Mouse (Mus musculus): ENCODE results near the gene Hoxa2. TPM values are rescaled to one million over a fixed set of nuclear protein-coding genes. Genes with fewer than 3 reads are reported as not detected.

Hoxa2 gene
- total RNA-seq, 1 experiment from 2014 or later = 1.2 TPM

GRCm38 (mm10) chr6:52185834-52186233 is 21.2 kb upstream of the Hoxa2 start:
- ATAC-seq (replicated peaks in 1 of 2; ENCODE audit: insufficient read depth in 1 of 2, low FRiP score in 2 of 2, low TSS enrichment in 1 of 2, low read depth in 1 of 2, poor library complexity in 2 of 2, severe bottlenecking in 2 of 2) = no peak

GRCm38 (mm10) chr6:52185222-52185621 is 20.6 kb upstream of the Hoxa2 start:
- ATAC-seq (replicated peaks in 1 of 2; ENCODE audit: insufficient read depth in 1 of 2, low FRiP score in 2 of 2, low TSS enrichment in 1 of 2, low read depth in 1 of 2, poor library complexity in 2 of 2, severe bottlenecking in 2 of 2) = no peak

- ATAC-seq (replicated peaks in 1 of 2; ENCODE audit: insufficient read depth in 1 of 2, low FRiP score in 2 of 2, low TSS enrichment in 1 of 2, low read depth in 1 of 2, poor library complexity in 2 of 2, severe bottlenecking in 2 of 2) = no peak
Observed at GRCm38 (mm10) chr6:52184668-52185067, 20.0 kb upstream of the Hoxa2 start.

- no peak for ATAC-seq (replicated peaks in 1 of 2; ENCODE audit: insufficient read depth in 1 of 2, low FRiP score in 2 of 2, low TSS enrichment in 1 of 2, low read depth in 1 of 2, poor library complexity in 2 of 2, severe bottlenecking in 2 of 2)
Observed at GRCm38 (mm10) chr6:52183311-52184080, 18.9 kb upstream of the Hoxa2 start.

- ATAC-seq (replicated peaks in 1 of 2; ENCODE audit: insufficient read depth in 1 of 2, low FRiP score in 2 of 2, low TSS enrichment in 1 of 2, low read depth in 1 of 2, poor library complexity in 2 of 2, severe bottlenecking in 2 of 2) = no peak
Observed at GRCm38 (mm10) chr6:52182793-52183192, 18.2 kb upstream of the Hoxa2 start.

- no peak for ATAC-seq (replicated peaks in 1 of 2; ENCODE audit: insufficient read depth in 1 of 2, low FRiP score in 2 of 2, low TSS enrichment in 1 of 2, low read depth in 1 of 2, poor library complexity in 2 of 2, severe bottlenecking in 2 of 2)
Observed at GRCm38 (mm10) chr6:52182030-52182429, 17.4 kb upstream of the Hoxa2 start.

- no peak for ATAC-seq (replicated peaks in 1 of 2; ENCODE audit: insufficient read depth in 1 of 2, low FRiP score in 2 of 2, low TSS enrichment in 1 of 2, low read depth in 1 of 2, poor library complexity in 2 of 2, severe bottlenecking in 2 of 2)
Observed at GRCm38 (mm10) chr6:52180726-52181125, 16.1 kb upstream of the Hoxa2 start.

GRCm38 (mm10) chr6:52180213-52180710 is 15.6 kb upstream of the Hoxa2 start:
- ATAC-seq (replicated peaks in 1 of 2; ENCODE audit: insufficient read depth in 1 of 2, low FRiP score in 2 of 2, low TSS enrichment in 1 of 2, low read depth in 1 of 2, poor library complexity in 2 of 2, severe bottlenecking in 2 of 2) = no peak

- ATAC-seq (replicated peaks in 1 of 2; ENCODE audit: insufficient read depth in 1 of 2, low FRiP score in 2 of 2, low TSS enrichment in 1 of 2, low read depth in 1 of 2, poor library complexity in 2 of 2, severe bottlenecking in 2 of 2) = no peak
Observed at GRCm38 (mm10) chr6:52179690-52180089, 15.1 kb upstream of the Hoxa2 start.

- no peak for ATAC-seq (replicated peaks in 1 of 2; ENCODE audit: insufficient read depth in 1 of 2, low FRiP score in 2 of 2, low TSS enrichment in 1 of 2, low read depth in 1 of 2, poor library complexity in 2 of 2, severe bottlenecking in 2 of 2)
Observed at GRCm38 (mm10) chr6:52178918-52179665, 14.5 kb upstream of the Hoxa2 start.

- no peak for ATAC-seq (replicated peaks in 1 of 2; ENCODE audit: insufficient read depth in 1 of 2, low FRiP score in 2 of 2, low TSS enrichment in 1 of 2, low read depth in 1 of 2, poor library complexity in 2 of 2, severe bottlenecking in 2 of 2)
Observed at GRCm38 (mm10) chr6:52177806-52178205, 13.2 kb upstream of the Hoxa2 start.

GRCm38 (mm10) chr6:52177061-52177735 is 12.6 kb upstream of the Hoxa2 start, which contains the start of gene 5730596B20Rik:
Gene 5730596B20Rik, plus strand, starts transcription at chr6:52177498.
- peak in 1 of 2 experiments; percentile 21; a peak in 1 of 4 replicates for ATAC-seq (replicated peaks in 1 of 2; ENCODE audit: insufficient read depth in 1 of 2, low FRiP score in 2 of 2, low TSS enrichment in 1 of 2, low read depth in 1 of 2, poor library complexity in 2 of 2, severe bottlenecking in 2 of 2)

- no peak for ATAC-seq (replicated peaks in 1 of 2; ENCODE audit: insufficient read depth in 1 of 2, low FRiP score in 2 of 2, low TSS enrichment in 1 of 2, low read depth in 1 of 2, poor library complexity in 2 of 2, severe bottlenecking in 2 of 2)
Observed at GRCm38 (mm10) chr6:52176391-52176790, 11.8 kb upstream of the Hoxa2 start.

- ATAC-seq (replicated peaks in 1 of 2; ENCODE audit: insufficient read depth in 1 of 2, low FRiP score in 2 of 2, low TSS enrichment in 1 of 2, low read depth in 1 of 2, poor library complexity in 2 of 2, severe bottlenecking in 2 of 2) = no peak
Observed at GRCm38 (mm10) chr6:52175864-52176263, 11.2 kb upstream of the Hoxa2 start.

- ATAC-seq (replicated peaks in 1 of 2; ENCODE audit: insufficient read depth in 1 of 2, low FRiP score in 2 of 2, low TSS enrichment in 1 of 2, low read depth in 1 of 2, poor library complexity in 2 of 2, severe bottlenecking in 2 of 2) = no peak
Observed at GRCm38 (mm10) chr6:52174968-52175751, 10.5 kb upstream of the Hoxa2 start.

- ATAC-seq (replicated peaks in 1 of 2; ENCODE audit: insufficient read depth in 1 of 2, low FRiP score in 2 of 2, low TSS enrichment in 1 of 2, low read depth in 1 of 2, poor library complexity in 2 of 2, severe bottlenecking in 2 of 2) = no peak
Observed at GRCm38 (mm10) chr6:52173648-52174047, 9.0 kb upstream of the Hoxa2 start.

GRCm38 (mm10) chr6:52172501-52172900 is 7.9 kb upstream of the Hoxa2 start:
- no peak for ATAC-seq (replicated peaks in 1 of 2; ENCODE audit: insufficient read depth in 1 of 2, low FRiP score in 2 of 2, low TSS enrichment in 1 of 2, low read depth in 1 of 2, poor library complexity in 2 of 2, severe bottlenecking in 2 of 2)
